Mouse (Mus musculus) kidney, adult 9 months (tissue): ENCODE results near the gene Sigirr.
A peak's percentile ranks its signal among the peaks of the same experiment; 100 is the strongest.

Source experiments
- DNase-seq: peaks from one replicate; pipeline ENCODE4 v3.0.0; 2022

Gene Sigirr

DNA sequence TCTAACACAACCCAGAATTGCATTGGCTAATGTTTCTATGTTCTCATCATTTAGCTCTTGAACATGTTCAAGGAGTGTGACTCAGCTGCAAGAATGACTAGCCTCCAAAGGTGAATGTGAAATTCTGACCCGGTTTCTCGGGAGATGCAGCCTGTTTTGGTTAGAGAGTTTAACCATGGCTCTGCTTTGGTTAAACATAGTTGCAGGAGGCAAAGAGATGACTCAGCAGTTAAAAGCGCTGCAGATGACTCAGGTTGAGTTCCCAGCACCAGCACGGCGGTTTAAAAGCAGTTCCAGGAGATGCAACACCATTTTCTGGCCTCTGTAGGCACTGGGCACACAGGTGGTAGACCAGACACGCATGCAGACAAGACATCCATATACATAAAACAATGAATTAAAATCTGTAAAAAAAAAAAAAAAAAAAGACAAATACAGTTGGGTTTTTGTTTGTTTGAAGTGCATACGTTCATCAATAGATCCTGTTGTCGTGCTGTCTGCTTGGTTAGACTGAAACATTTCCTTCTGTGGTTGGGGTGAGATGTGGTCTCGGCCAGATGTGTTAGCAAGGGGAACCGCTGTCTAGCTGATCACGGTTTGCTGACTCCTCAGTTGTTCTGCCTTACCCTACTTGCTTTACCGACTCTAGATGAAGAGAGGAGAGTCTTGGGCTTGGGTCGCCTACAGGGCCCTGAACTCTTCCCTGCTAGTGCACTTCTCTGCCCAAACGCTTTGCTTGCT, 41.6 kb downstream of the Sigirr start:
- DNase-seq = no peak

- DNase-seq = peak; percentile 52
Observed at GRCm38 (mm10) chr7:141057541-141057940, 42.8 kb downstream of the Sigirr start.

GRCm38 (mm10) chr7:141056976-141057375, 43.4 kb downstream of the Sigirr start:
- DNase-seq = no peak

DNA sequence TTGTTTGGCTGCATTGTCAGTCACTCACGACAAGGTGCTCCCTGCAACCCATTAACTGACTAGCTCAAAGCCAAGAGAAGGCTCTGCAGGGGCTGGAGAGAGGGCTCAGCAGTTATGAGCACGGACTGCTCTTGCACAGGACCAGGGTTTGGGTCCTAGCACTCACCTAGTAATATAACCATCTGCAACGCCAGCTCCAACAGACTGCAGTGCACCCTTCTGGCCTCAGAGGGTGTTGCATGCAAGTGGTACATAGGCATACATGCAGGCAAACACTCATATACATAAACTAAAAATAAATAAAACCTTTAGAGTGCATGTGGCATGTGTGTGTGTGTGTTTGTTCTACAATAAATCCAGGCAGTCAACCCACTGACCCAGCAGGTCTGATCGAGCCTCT, 44.6 kb downstream of the Sigirr start:
- no peak for DNase-seq

DNA sequence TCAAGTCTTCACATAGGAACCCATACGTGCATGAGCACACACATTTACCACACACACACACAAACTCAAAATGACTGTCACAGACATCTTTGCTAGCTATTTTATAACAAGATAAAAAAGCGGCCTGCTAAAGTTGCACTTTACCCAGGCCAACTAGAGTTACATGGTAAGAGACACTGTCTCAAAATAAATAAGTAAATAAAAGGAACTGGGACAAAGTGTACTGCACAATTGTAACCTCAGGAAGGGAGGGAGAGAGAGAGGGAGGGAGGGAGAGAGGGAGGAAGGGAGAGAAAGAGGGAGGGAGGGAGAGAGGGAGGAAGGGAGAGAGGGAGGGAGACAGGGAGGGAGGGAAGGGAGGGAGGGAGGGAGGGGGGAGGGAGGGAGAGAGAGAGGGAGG, 48.0 kb downstream of the Sigirr start:
- peak; percentile 49 for DNase-seq

GRCm38 (mm10) chr7:141052016-141052415, 48.4 kb downstream of the Sigirr start:
- peak; percentile 69 for DNase-seq

GRCm38 (mm10) chr7:141051060-141051685, 49.2 kb downstream of the Sigirr start:
- no peak for DNase-seq

DNA sequence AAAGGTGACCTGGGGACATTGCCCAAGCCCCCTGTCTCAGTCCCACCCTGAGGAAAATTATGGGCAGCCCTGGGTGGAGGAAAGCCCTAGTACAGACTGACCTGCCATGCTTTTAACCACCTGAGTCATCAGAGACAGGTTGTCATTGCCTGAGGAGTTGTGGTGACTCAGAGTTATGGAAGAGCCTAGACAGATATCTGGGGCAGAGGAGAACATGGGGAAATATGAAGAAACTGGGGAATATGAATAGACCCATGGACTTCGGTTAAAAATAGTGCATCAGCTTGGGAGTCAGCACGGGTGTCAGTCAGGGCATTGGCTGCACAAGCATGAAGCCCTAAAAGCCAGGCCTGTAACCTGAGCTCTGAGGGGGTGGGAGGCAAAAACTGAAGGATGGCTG, 51.0 kb downstream of the Sigirr start:
- no peak for DNase-seq

DNA sequence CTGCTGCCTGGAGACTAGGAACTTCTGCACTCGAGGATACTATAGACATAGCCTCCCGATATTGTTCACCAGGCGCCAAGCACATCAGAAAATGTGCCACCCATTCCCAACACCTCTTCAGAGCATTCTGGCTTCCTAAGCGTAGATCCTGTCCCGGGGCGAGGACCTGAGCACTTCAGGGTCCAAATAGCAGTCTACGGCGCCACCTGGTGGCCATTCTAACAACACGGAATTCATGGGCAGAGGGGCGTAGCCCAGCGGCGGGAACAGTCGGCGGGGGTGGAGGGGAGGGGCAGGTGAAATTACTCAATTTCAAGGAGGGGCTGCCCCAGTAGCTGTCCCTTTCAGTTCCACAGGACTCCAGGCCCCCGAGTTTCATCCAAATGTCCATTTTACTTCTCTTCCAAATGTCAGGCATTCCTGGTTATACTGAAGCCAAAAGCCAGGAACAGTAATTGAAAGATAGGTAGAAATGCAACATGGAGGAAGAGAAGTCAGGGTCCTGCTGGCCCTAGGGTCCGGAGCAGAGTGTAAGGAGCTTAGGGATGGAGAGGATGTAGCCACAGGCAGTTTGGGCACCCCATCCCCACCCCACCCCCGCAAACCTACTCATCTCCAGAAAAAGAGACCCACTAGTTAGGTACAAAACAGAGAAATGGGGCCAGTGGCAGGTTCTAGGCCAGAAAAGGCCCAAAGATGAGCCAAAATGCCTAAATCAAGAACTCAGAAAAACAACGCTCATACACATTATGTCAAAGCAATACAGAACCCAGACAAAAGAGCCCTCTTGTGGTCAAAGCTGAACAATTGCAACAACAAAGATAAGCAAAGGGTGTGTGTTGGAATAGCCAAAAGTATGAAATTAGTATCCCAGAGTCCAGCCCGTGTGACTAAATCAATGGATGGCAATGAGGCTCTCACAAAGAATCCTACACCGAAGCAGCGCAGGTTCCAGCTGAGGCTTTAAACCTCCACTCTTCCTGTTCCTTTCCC, 51.9 kb downstream of the Sigirr start:
- peak; percentile 94 for DNase-seq

DNA sequence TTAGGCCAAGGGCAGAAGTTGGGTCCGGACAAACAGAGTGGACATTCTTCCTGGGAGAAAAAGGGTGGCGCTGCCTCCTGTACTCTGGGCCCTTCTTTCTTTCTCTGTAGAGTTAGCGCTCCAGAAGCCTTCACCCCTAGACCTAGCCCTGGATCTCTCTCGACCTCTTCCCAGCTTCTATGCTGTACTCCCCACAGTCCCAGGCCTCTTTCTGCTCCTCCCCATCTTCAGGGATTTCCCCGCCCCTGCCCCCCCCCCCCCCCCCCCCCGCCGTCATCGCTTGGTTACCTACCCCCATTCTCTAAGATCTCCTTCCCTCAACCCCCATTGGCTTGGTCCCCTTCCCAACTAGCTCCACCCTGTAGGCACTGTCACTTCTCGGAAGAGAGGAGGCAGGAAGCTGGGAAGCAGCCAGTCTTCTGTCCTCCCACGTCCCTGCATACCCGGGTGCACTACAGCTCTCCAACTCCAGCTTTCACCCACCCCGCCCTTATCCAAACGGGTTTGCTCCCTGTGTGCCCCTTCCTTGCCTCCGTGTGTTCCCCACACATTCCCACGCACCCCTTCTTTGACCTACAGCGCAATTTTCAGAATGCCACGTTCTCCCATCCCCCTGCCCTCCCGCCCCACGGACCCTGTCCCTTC, 52.7 kb downstream of the Sigirr start:
- DNase-seq = peak; percentile 77

DNA sequence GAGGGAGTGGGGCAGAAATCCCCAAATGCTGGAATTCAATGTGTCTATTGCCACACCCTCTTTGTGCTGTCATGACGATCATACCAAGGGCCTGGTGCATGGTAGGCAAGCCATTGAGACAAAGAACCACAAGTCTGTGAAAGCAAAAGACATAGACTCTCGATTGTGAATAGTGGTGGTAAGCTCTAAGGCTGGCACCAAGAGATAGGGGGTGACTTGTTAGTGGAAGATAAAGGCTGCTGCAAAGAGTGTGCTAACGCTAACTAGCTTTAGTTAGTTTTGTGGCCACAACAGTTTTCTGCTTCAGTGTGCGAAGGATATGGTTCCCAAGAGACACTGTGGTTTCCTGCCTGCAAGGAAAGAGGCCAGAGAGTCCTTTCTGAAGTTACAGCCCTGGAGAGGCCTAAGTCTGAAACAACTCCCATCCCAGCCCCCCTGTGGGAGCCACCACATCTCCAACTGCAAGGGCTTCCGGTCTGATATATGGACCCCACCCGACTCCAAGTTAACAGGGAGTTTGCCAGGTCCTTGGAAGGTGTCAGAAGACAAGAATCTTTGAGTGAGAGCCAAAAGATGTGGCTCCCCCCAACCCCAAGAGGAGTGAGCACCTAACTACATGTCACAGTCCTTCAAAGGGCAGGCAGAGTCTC, 53.3 kb downstream of the Sigirr start:
- DNase-seq = peak; percentile 43

DNA sequence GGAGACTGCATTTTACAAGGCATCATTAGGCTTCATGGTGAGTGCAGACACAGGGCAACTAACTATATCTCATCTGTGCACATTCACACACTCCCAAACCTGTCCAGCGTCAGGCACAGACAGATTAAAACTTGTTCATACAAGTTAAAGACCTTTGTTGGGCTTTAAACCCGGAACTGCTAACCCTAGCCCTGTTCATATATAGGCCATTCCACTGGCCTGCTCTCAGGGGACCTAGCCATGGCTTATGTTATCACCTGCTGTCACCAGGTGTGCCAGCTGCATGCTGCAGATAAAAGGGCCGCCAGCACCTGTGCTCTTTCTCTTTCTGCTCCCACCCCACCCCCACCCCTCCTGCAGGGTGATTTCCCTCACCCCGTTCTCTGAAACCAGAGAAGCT, 57.8 kb downstream of the Sigirr start:
- no peak for DNase-seq

DNA sequence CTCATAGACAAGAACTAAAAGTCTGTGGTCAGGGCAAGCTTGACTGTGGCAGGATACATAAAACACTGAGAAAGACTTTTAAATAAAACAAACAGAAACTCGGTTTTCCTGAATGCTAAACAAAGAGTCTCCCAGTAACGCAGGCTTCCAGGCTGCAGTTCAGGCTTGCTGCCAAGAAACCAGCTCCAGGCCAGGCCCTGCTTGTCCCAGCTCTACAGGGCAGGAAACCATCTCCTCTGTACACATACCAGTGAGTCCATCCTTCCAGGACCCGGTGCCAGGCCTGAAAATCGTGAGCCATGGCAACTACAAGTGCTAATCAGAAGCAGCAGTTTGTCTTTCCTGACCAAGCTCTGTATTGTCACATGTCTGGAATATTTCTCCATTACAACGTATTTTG, 58.7 kb downstream of the Sigirr start:
- DNase-seq = peak; percentile 73
